Mouse (Mus musculus): ENCODE data around the gene Nav2. TPM values are rescaled to one million over a fixed set of nuclear protein-coding genes. Genes with fewer than 3 reads are reported as not detected.

Gene Nav2
- total and polyA plus RNA-seq, 3 experiments: under 0.01 TPM; not detected in 2

- TF ChIP-seq ZC3H11A (IDR thresholded peaks at IDR 0.05; ENCODE audit: low read depth, low read length): no peak
- TF ChIP-seq ZKSCAN1 (IDR thresholded peaks at IDR 0.05; ENCODE audit: borderline replicate concordance, low read depth, low read length): no peak
- TF ChIP-seq MAFK (IDR thresholded peaks at IDR 0.05; ENCODE audit: insufficient replicate concordance, low read length): no peak
- no peak for TF ChIP-seq MYC (IDR thresholded peaks at IDR 0.05; ENCODE audit: low read depth, low read length)
- no peak for TF ChIP-seq TCF12 (IDR thresholded peaks at IDR 0.05; ENCODE audit: low read depth, low read length)
- no peak for TF ChIP-seq JUND (conservative IDR thresholded peaks at IDR 0.05; ENCODE audit: low read depth, low read length)
- TF ChIP-seq KAT2A (IDR thresholded peaks at IDR 0.05; ENCODE audit: insufficient replicate concordance, low read length): no peak
- TF ChIP-seq CHD1 (IDR thresholded peaks at IDR 0.05; ENCODE audit: low read depth, low read length): no peak
- no peak for TF ChIP-seq IRF4 (IDR thresholded peaks at IDR 0.05; ENCODE audit: low read depth, low read length)
- no peak for TF ChIP-seq SIN3A (IDR thresholded peaks at IDR 0.05; ENCODE audit: low read length)
- TF ChIP-seq POLR2A (IDR thresholded peaks at IDR 0.05; ENCODE audit: low read depth, low read length): no peak
- TF ChIP-seq NELFE (IDR thresholded peaks at IDR 0.05; ENCODE audit: low read depth, low read length): no peak
- TF ChIP-seq MAX (IDR thresholded peaks at IDR 0.05; ENCODE audit: low read length): no peak
- no peak for TF ChIP-seq POLR2AphosphoS2 (IDR thresholded peaks at IDR 0.05; ENCODE audit: low read depth, low read length)
- no peak for TF ChIP-seq TBP (conservative IDR thresholded peaks at IDR 0.05; ENCODE audit: low read depth, low read length)
- TF ChIP-seq ZNF384 (IDR thresholded peaks at IDR 0.05; ENCODE audit: low read depth, low read length): no peak
- TF ChIP-seq GABPA (IDR thresholded peaks at IDR 0.05; ENCODE audit: insufficient replicate concordance, low read depth, low read length): no peak
- no peak for TF ChIP-seq ELF1 (IDR thresholded peaks at IDR 0.05; ENCODE audit: low read depth, low read length)
- DNase-seq (ENCODE audit: extremely low read depth): no peak
- Histone ChIP-seq H3K27me3 (replicated peaks) (peaks cover 41% of the 10 kb centered on the region), H3K4me3 (replicated peaks in 1 of 3; ENCODE audit: low read depth in 2 of 3, low read length in 2 of 3, poor library complexity in 1 of 3) (no peak overlapping the region), H3K4me2 (ENCODE audit: insufficient read depth, low read depth, poor library complexity, severe bottlenecking) (no peak overlapping the region), H3K9ac (ENCODE audit: insufficient read depth, low read depth) (no peak overlapping the region), H3K79me2 (replicated peaks; ENCODE audit: control insufficient read depth, extremely low read depth, insufficient read depth, poor library complexity, severe bottlenecking) (no peaks in the 10 kb centered on the region), H3K4me1 (ENCODE audit: control insufficient read depth in 1 of 2, insufficient read depth in 2 of 2) (no peaks in the 10 kb centered on the region), H3K9me3 (replicated peaks; ENCODE audit: low read length) (no peaks in the 10 kb centered on the region), H3K36me3 (replicated peaks in 1 of 2; ENCODE audit: control insufficient read depth in 1 of 2, insufficient read depth in 1 of 2, low read length in 1 of 2) (no peaks in the 10 kb centered on the region), H3K27ac (ENCODE audit: insufficient read depth, low read depth) (no peak overlapping the region)
- in situ Hi-C loops (cut with MboI; ENCODE audit: low pct_ligation_motif_present, low pct_unique_long_range_greater_than_20kb, low sequenced_read_pairs): no loop called here
- dilution Hi-C loops (cut with MboI; ENCODE audit: extremely low pct_ligation_motif_present, extremely low pct_unique_long_range_greater_than_20kb, low sequenced_read_pairs): no loop called here
Observed at GRCm38 (mm10) chr7:48932138-48932537, 23.6 kb downstream of the Nav2 start.

- Histone ChIP-seq H3K4me1 (ENCODE audit: control insufficient read depth in 1 of 2, insufficient read depth in 2 of 2) (peaks cover 3 to 13% of the 10 kb centered on the region in 2 experiments), H3K79me2 (replicated peaks; ENCODE audit: control insufficient read depth, extremely low read depth, insufficient read depth, poor library complexity, severe bottlenecking) (no peaks in the 10 kb centered on the region), H3K27me3 (replicated peaks) (peaks cover 40% of the 10 kb centered on the region), H3K4me3 (replicated peaks in 1 of 3; ENCODE audit: low read depth in 2 of 3, low read length in 2 of 3, poor library complexity in 1 of 3) (no peak overlapping the region), H3K9ac (ENCODE audit: insufficient read depth, low read depth) (no peak overlapping the region), H3K9me3 (replicated peaks; ENCODE audit: low read length) (no peaks in the 10 kb centered on the region), H3K36me3 (replicated peaks in 1 of 2; ENCODE audit: control insufficient read depth in 1 of 2, insufficient read depth in 1 of 2, low read length in 1 of 2) (no peaks in the 10 kb centered on the region), H3K27ac (ENCODE audit: insufficient read depth, low read depth) (no peak overlapping the region), H3K4me2 (ENCODE audit: insufficient read depth, low read depth, poor library complexity, severe bottlenecking) (no peak overlapping the region)
- dilution Hi-C loops (cut with MboI; ENCODE audit: extremely low pct_ligation_motif_present, extremely low pct_unique_long_range_greater_than_20kb, low sequenced_read_pairs): no loop called here
- in situ Hi-C loops (cut with MboI; ENCODE audit: low pct_ligation_motif_present, low pct_unique_long_range_greater_than_20kb, low sequenced_read_pairs): no loop called here
- DNase-seq (ENCODE audit: extremely low read depth): no peak
- TF ChIP-seq USF2 (conservative IDR thresholded peaks at IDR 0.05; ENCODE audit: low read depth, low read length) (no peak), RCOR1 (conservative IDR thresholded peaks at IDR 0.05; ENCODE audit: low read depth, low read length) (no peak), EP300 (IDR thresholded peaks at IDR 0.05; ENCODE audit: low read length) (no peak), MEF2A (IDR thresholded peaks at IDR 0.05; ENCODE audit: borderline replicate concordance, low read depth, low read length) (no peak), TBP (conservative IDR thresholded peaks at IDR 0.05; ENCODE audit: low read depth, low read length) (no peak), MXI1 (IDR thresholded peaks at IDR 0.05; ENCODE audit: low read depth, low read length) (no peak), NRF1 (IDR thresholded peaks at IDR 0.05; ENCODE audit: low read depth, low read length) (no peak)
Observed at GRCm38 (mm10) chr7:48934816-48935215, 26.3 kb downstream of the Nav2 start.
